Comparison of ENCODE assay signal across 9 mouse cellular contexts in the genomic region with DNA sequence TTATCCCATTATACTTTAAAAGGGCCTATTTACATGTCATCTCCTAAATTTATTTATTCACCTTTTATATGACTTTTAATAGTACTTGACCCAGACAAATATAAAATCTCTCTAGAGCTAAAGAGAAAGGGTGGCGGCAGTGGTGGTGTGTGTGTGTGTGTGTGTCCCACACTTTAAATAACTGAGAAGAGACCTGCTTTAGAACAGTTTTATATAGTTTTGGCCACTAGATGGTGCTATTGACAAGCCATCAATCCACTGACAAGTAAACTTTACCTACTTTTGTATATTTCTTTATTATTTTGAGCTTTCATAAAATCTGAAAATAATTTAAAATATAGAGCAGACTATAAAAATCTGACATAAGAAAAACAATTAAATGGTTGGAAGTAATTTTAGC. TPM values are rescaled to one million over a fixed set of nuclear protein-coding genes. Genes with fewer than 3 reads are reported as not detected.
DNase-seq lines count a peak whose midpoint lies in the region; ATAC-seq lines count a peak whose summit lies in the region.
"Had no signal": no experiment of that assay in that cellular context is flagged by ENCODE, and none has a peak within 500 bp of the region (broad histone marks: within the 10 kb centered on the region; RNA-seq: fewer than 3 reads in every experiment).

No protein-coding gene starts in this region.

- H3K9me3 ChIP-seq in intestine, embryonic 16.5 days (ENCODE audit: control insufficient read depth, low read length): no peaks in the 10 kb centered on the region
- no peaks in the 10 kb centered on the region for H3K9me3 ChIP-seq in intestine, embryonic 15.5 days
- H3K9me3 ChIP-seq: limb, embryonic 12.5 days had no signal

- peak; percentile 38; the same call in 1 of the 2 replicates for ATAC-seq in intestine, embryonic 16.5 days
- ATAC-seq in intestine, embryonic 15.5 days: no peak
- ATAC-seq in granulocyte monocyte progenitor cell, adult 5-6 weeks (replicated peaks; ENCODE audit: poor library complexity, severe bottlenecking): peak; percentile 67; the same call in 1 of the 2 replicates

- peaks cover 3% of the 10 kb centered on the region; the same call in 1 of the 2 replicates for H3K4me1 ChIP-seq in intestine, embryonic 16.5 days (ENCODE audit: control insufficient read depth, insufficient read depth, low read length)
- H3K4me1 ChIP-seq in intestine, embryonic 15.5 days (replicated peaks): 0 out of 2 replicates have a peak, but pooled peaks cover 4% of the 10 kb centered on the region

- peak; percentile 64 for DNase-seq in CD4-positive helper T cell, adult 2 months (ENCODE audit: low read depth, low spot score)
- peak; percentile 21 for DNase-seq in T-cell, adult 2 months (ENCODE audit: low spot score)
- peak; percentile 52 for DNase-seq in skeletal muscle tissue, adult 2 months (ENCODE audit: low read depth, low spot score)
- DNase-seq in cerebellum, adult 9-11 months: no peak
- no peak for DNase-seq in ovary, postnatal 14 days (ENCODE audit: low spot score)

- H3K27me3 ChIP-seq in intestine, embryonic 16.5 days (replicated peaks; ENCODE audit: control insufficient read depth, insufficient read depth, low read length): no peaks in the 10 kb centered on the region
- no peaks in the 10 kb centered on the region for H3K27me3 ChIP-seq in intestine, embryonic 15.5 days (replicated peaks)
- H3K27me3 ChIP-seq: limb, embryonic 12.5 days had no signal

- H3K4me2 ChIP-seq in intestine, embryonic 16.5 days (ENCODE audit: low read depth, low read length): no peak overlapping the region
- H3K4me2 ChIP-seq in intestine, embryonic 15.5 days (replicated peaks): no peak overlapping the region
- H3K4me2 ChIP-seq: limb, embryonic 12.5 days had no signal

- no peak overlapping the region for H3K4me3 ChIP-seq in intestine, embryonic 16.5 days (ENCODE audit: low read length)
- H3K4me3 ChIP-seq in intestine, embryonic 15.5 days (replicated peaks): no peak overlapping the region
- H3K4me3 ChIP-seq: limb, embryonic 12.5 days had no signal

- WGBS in intestine, embryonic 16.5 days: 16% methylated on average over 1 of the region's 1 CpGs
- WGBS in intestine, embryonic 15.5 days: 16% methylated on average over 1 of the region's 1 CpGs

- H3K9ac ChIP-seq in intestine, embryonic 16.5 days (ENCODE audit: low read depth, low read length): no peak overlapping the region
- no peak overlapping the region for H3K9ac ChIP-seq in intestine, embryonic 15.5 days
- H3K9ac ChIP-seq: limb, embryonic 12.5 days had no signal

- H3K36me3 ChIP-seq in intestine, embryonic 16.5 days (ENCODE audit: control insufficient read depth, insufficient read depth, low read length): no peaks in the 10 kb centered on the region
- H3K36me3 ChIP-seq in intestine, embryonic 15.5 days: no peaks in the 10 kb centered on the region

- no peak overlapping the region for H3K27ac ChIP-seq in intestine, embryonic 16.5 days (ENCODE audit: low read length)
- H3K27ac ChIP-seq in intestine, embryonic 15.5 days: no peak overlapping the region
- H3K27ac ChIP-seq: limb, embryonic 12.5 days had no signal

RNA-seq across cellular contexts. Expression of gene Nars2, which starts 19.1 kb away (rescaled TPM):
- polyA plus RNA-seq in intestine, embryonic 16.5 days (2015; fragmentation: Nextera tagmentation; extraction: Ambion mirVana): 29.7 and 30.4 TPM in 2 replicates
- 25.1 and 25.7 TPM in 2 replicates for polyA plus RNA-seq in intestine, embryonic 15.5 days (2015; fragmentation: Nextera tagmentation; extraction: Ambion mirVana)
- total RNA-seq in granulocyte monocyte progenitor cell, adult 5-6 weeks (2014; fragmentation: Nextera tagmentation): 8.3 and 8.7 TPM in 2 replicates
- total RNA-seq in granulocyte monocyte progenitor cell, adult 5-6 weeks (2017): 8.8 and 13.4 TPM in 2 replicates

Comparison
In these comparisons a context has a peak if more than half of its experiments do, and no peak if none do; other contexts are left out.
1. DNase-seq: peak in CD4-positive helper T cell, adult 2 months (single experiment), T-cell, adult 2 months (single experiment) and skeletal muscle tissue, adult 2 months (single experiment); none in cerebellum, adult 9-11 months (single experiment) and ovary, postnatal 14 days (single experiment).